9 mouse cellular contexts compared by ENCODE assay signal in the genomic region with DNA sequence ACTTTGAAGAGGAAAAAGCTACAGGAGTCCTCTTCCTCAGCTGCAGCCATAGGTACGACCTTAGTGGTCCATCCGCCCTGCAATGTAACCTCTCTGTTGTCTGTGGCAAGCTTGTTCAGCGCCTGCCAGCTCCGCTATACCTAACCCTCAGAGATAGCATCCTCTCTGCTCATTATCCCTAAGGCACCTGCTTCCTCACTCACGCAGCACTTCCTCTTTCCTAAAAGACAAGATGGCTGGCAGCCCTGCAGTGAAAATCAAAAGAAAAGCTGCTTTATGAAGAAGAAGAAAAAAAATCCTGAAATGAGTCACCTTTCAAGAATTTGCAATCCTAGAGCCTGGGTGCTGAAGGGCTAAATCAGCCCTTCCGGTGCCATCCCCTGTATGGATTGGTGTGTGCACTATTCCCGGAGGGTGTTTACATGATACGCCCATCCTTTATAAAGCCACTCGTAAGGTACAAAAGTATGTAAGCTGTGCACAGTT. TPM values are rescaled to one million over a fixed set of nuclear protein-coding genes. Genes with fewer than 3 reads are reported as not detected.
DNase-seq lines count a peak whose midpoint lies in the region; ATAC-seq and TF ChIP-seq lines count a peak whose summit lies in the region.
"Had no signal": no experiment of that assay in that cellular context is flagged by ENCODE, and none has a peak within 500 bp of the region (broad histone marks: within the 10 kb centered on the region; RNA-seq: fewer than 3 reads in every experiment).

No protein-coding gene starts in this region.

- peak overlapping the region; percentile 64; the same call in 1 of the 2 replicates for H3K27ac ChIP-seq in ES-Bruce4 (ENCODE audit: insufficient read depth, low read length)
- no peak overlapping the region for H3K27ac ChIP-seq in forebrain, embryonic 11.5 days (ENCODE audit: low read depth, low read length)
- peak overlapping the region; percentile 95 for H3K27ac ChIP-seq in midbrain, embryonic 12.5 days (replicated peaks)

- TF ChIP-seq POLR2A in ES-Bruce4 (IDR thresholded peaks at IDR 0.05; ENCODE audit: insufficient read depth, low read length) = no peak

- no peak for ATAC-seq in forebrain, embryonic 11.5 days (replicated peaks; ENCODE audit: low FRiP score)
- no peak for ATAC-seq in midbrain, embryonic 12.5 days (ENCODE audit: low FRiP score, low read depth)
- ATAC-seq in megakaryocyte-erythroid progenitor cell, adult 5-6 weeks (replicated peaks; ENCODE audit: low FRiP score, low TSS enrichment, poor library complexity, severe bottlenecking) = no peak

- H3K9ac ChIP-seq in ES-Bruce4 (ENCODE audit: low read depth, poor library complexity, severe bottlenecking) = no peak overlapping the region
- H3K9ac ChIP-seq in forebrain, embryonic 11.5 days (ENCODE audit: low read length) = peak overlapping the region; percentile 87
- peak overlapping the region; percentile 77 for H3K9ac ChIP-seq in midbrain, embryonic 12.5 days (replicated peaks)

- no peaks in the 10 kb centered on the region for H3K27me3 ChIP-seq in ES-Bruce4 (ENCODE audit: control insufficient read depth, insufficient read depth, low read length, poor library complexity, severe bottlenecking)
- no peaks in the 10 kb centered on the region for H3K27me3 ChIP-seq in forebrain, embryonic 11.5 days (ENCODE audit: control insufficient read depth, insufficient read depth, low read length)
- H3K27me3 ChIP-seq in midbrain, embryonic 12.5 days = peaks cover 4% of the 10 kb centered on the region; the same call in 1 of the 2 replicates

- peak overlapping the region; percentile 71 for H3K4me2 ChIP-seq in forebrain, embryonic 11.5 days (ENCODE audit: low read depth, low read length, severe bottlenecking)
- peak overlapping the region; percentile 74 for H3K4me2 ChIP-seq in midbrain, embryonic 12.5 days (replicated peaks)

- no peaks in the 10 kb centered on the region for H3K4me1 ChIP-seq in ES-Bruce4 (ENCODE audit: control insufficient read depth, insufficient read depth, low read length)
- H3K4me1 ChIP-seq in forebrain, embryonic 11.5 days (replicated peaks; ENCODE audit: control insufficient read depth, insufficient read depth, low read length) = peaks cover 13% of the 10 kb centered on the region; the same call in 1 of the 2 replicates
- peaks cover 58% of the 10 kb centered on the region for H3K4me1 ChIP-seq in midbrain, embryonic 12.5 days

- DNase-seq in 3T3-L1 (ENCODE audit: low read depth, low spot score) = peak; percentile 90
- no peak for DNase-seq in forebrain, embryonic 11.5 days (ENCODE audit: low spot score)
- no peak for DNase-seq in embryo, embryonic 10 days (ENCODE audit: low spot score)
- DNase-seq in adrenal gland, adult 8-10 months = no peak
- no peak for DNase-seq in testis, postnatal 14 days (ENCODE audit: low spot score)
- DNase-seq: thymus, postnatal 14 days had no signal

- H3K4me3 ChIP-seq in ES-Bruce4 (ENCODE audit: low read depth, low read length) = no peak overlapping the region
- peak overlapping the region; percentile 69 for H3K4me3 ChIP-seq in forebrain, embryonic 11.5 days (ENCODE audit: low read depth, low read length)
- H3K4me3 ChIP-seq in midbrain, embryonic 12.5 days = peak overlapping the region; percentile 63

- TF ChIP-seq CTCF in ES-Bruce4 (IDR thresholded peaks at IDR 0.05; ENCODE audit: low read depth, low read length) = no peak

- no peaks in the 10 kb centered on the region for H3K36me3 ChIP-seq in ES-Bruce4 (ENCODE audit: control insufficient read depth, insufficient read depth, low read length, poor library complexity, severe bottlenecking)
- H3K36me3 ChIP-seq in forebrain, embryonic 11.5 days (ENCODE audit: control insufficient read depth, insufficient read depth, low read length) = no peaks in the 10 kb centered on the region
- no peaks in the 10 kb centered on the region for H3K36me3 ChIP-seq in midbrain, embryonic 12.5 days

- no peak for TF ChIP-seq EP300 in ES-Bruce4 (IDR thresholded peaks at IDR 0.05; ENCODE audit: insufficient read depth, low read depth, low read length)

- no peaks in the 10 kb centered on the region for H3K9me3 ChIP-seq in ES-Bruce4 (replicated peaks; ENCODE audit: control insufficient read depth, insufficient read depth, low read length, poor library complexity, severe bottlenecking)
- no peaks in the 10 kb centered on the region for H3K9me3 ChIP-seq in forebrain, embryonic 11.5 days (ENCODE audit: control insufficient read depth, low read length)
- no peaks in the 10 kb centered on the region for H3K9me3 ChIP-seq in midbrain, embryonic 12.5 days

- WGBS in forebrain, embryonic 11.5 days = 60% methylated on average over 9 of the region's 9 CpGs
- WGBS in midbrain, embryonic 12.5 days = 43% methylated on average over 9 of the region's 9 CpGs

RNA-seq across cellular contexts. Expression of gene Scrn1, which starts 1.7 kb away (rescaled TPM):
- polyA plus RNA-seq in ES-Bruce4 (2011; ENCODE audit: insufficient read depth, insufficient read length, low read depth, missing spikeins) = 7.8 and 8.2 TPM in 2 replicates
- polyA plus RNA-seq in forebrain, embryonic 11.5 days (2014; fragmentation: Nextera tagmentation; extraction: Ambion mirVana) = 102 and 123 TPM in 2 replicates
- polyA plus RNA-seq in midbrain, embryonic 12.5 days (2016; fragmentation: Nextera tagmentation; extraction: Ambion mirVana) = 83.8 and 86.4 TPM in 2 replicates
- total RNA-seq in megakaryocyte-erythroid progenitor cell, adult 5-6 weeks (2014; fragmentation: Nextera tagmentation) = not detected in 2 replicates
- total RNA-seq in megakaryocyte-erythroid progenitor cell, adult 5-6 weeks (2017) = not detected in 2 replicates
- 10 to 100 TPM; 34.1 to 73.9 (median 49.6) TPM for total RNA-seq in adrenal gland, adult 8-10 months (2022)

RNA-seq across cellular contexts. Expression of gene Plekha8, which starts 30.4 kb away (rescaled TPM):
- polyA plus RNA-seq in ES-Bruce4 (2011; ENCODE audit: insufficient read depth, insufficient read length, low read depth, missing spikeins) = 15.0 and 16.9 TPM in 2 replicates
- polyA plus RNA-seq in forebrain, embryonic 11.5 days (2014; fragmentation: Nextera tagmentation; extraction: Ambion mirVana) = 25.8 and 25.9 TPM in 2 replicates
- polyA plus RNA-seq in midbrain, embryonic 12.5 days (2016; fragmentation: Nextera tagmentation; extraction: Ambion mirVana) = 16.8 and 21.5 TPM in 2 replicates
- 3.1 and 4.2 TPM in 2 replicates for total RNA-seq in megakaryocyte-erythroid progenitor cell, adult 5-6 weeks (2014; fragmentation: Nextera tagmentation)
- 3.2 and 5.3 TPM in 2 replicates for total RNA-seq in megakaryocyte-erythroid progenitor cell, adult 5-6 weeks (2017)
- total RNA-seq in adrenal gland, adult 8-10 months (2022) = 10 to 100 TPM; 19.1 to 25.4 (median 20.4) TPM

RNA-seq across cellular contexts. Expression of gene Fkbp14, which starts 32.6 kb away (rescaled TPM):
- 3.1 and 5.0 TPM in 2 replicates for polyA plus RNA-seq in ES-Bruce4 (2011; ENCODE audit: insufficient read depth, insufficient read length, low read depth, missing spikeins)
- polyA plus RNA-seq in forebrain, embryonic 11.5 days (2014; fragmentation: Nextera tagmentation; extraction: Ambion mirVana) = 15.4 and 18.8 TPM in 2 replicates
- 15.7 and 16.3 TPM in 2 replicates for polyA plus RNA-seq in midbrain, embryonic 12.5 days (2016; fragmentation: Nextera tagmentation; extraction: Ambion mirVana)
- 2.9 and 6.3 TPM in 2 replicates for total RNA-seq in megakaryocyte-erythroid progenitor cell, adult 5-6 weeks (2014; fragmentation: Nextera tagmentation)
- total RNA-seq in megakaryocyte-erythroid progenitor cell, adult 5-6 weeks (2017) = 1.5 and 2.1 TPM in 2 replicates
- 10 to 100 TPM; 27.0 to 38.9 (median 31.5) TPM for total RNA-seq in adrenal gland, adult 8-10 months (2022)
